Mouse (Mus musculus) cerebellum, adult 2 months (tissue): Measurements from ENCODE around the gene Cacnb1. TPM values are rescaled to one million over a fixed set of nuclear protein-coding genes. Genes with fewer than 3 reads are reported as not detected.

Source experiments
- DNase-seq, 2 experiments: peaks; one replicate each; pipeline ENCODE4 v3.0.0; 2021
- H3K27ac ChIP-seq: fragments of 200-500 bp; 2 replicates; pipeline ENCODE4 v1.5.1; 2012; ENCODE audit warnings: low read length, control low read depth, inconsistent platforms; ENCODE audit not compliant: insufficient read depth
- H3K27me3 ChIP-seq: fragments of 200-500 bp; 2 replicates; pipeline ENCODE4 v1.6.1; 2012; ENCODE audit warnings: inconsistent platforms, mild to moderate bottlenecking, low read length, moderate library complexity; ENCODE audit not compliant: control insufficient read depth, insufficient read depth
- H3K4me1 ChIP-seq: fragments of 200-500 bp; 2 replicates; pipeline ENCODE4 v1.6.1; 2011; ENCODE audit warnings: low read length; ENCODE audit not compliant: control insufficient read depth, insufficient read depth
- H3K4me3 ChIP-seq: fragments of 200-500 bp; replicated peaks from 2 replicates; pipeline ENCODE3; 2011; ENCODE audit warnings: mild to moderate bottlenecking, low read depth, low read length, control low read depth; ENCODE audit not compliant: insufficient read depth
- CTCF ChIP-seq: fragments of 200-500 bp; IDR thresholded peaks from 2 replicates; pipeline ENCODE4 v1.5.1; 2011; ENCODE audit warnings: low read depth, mild to moderate bottlenecking, control low read depth, low read length, moderate library complexity, borderline replicate concordance; ENCODE audit not compliant: insufficient read depth
- POLR2A ChIP-seq: fragments of 200-500 bp; IDR thresholded peaks from 2 replicates; pipeline ENCODE4 v1.6.1; 2011; ENCODE audit warnings: low read length, control low read depth, borderline replicate concordance; ENCODE audit not compliant: insufficient read depth
- WGBS: fragments of 180-500 bp; shearing (Covaris S2); methylation state at CpG from one replicate; pipeline ENCODE4 v1.1.7; 2018; 5-methylcytosine and 5-hydroxymethylcytosine counted together
- polyA plus RNA-seq: library from polyadenylated mRNA; depleted of rRNA; stranded (reverse); fragments of >200 nt; gene quantifications from 2 replicates; pipeline ENCODE4 v1.2.3, GENCODE M21; 2012

The Cacnb1 gene
- polyA plus RNA-seq, 1 experiment, result 37.5 TPM

GRCm38 (mm10) chr11:98057998-98058397 is 35.2 kb upstream of the Cacnb1 start:
- DNase-seq, result peak in 1 of 2 experiments; percentile 58
- Histone ChIP-seq H3K4me3 (no peak overlapping the region), H3K27ac (no peak overlapping the region), H3K27me3 (no peaks in the 10 kb centered on the region), H3K4me1 (no peaks in the 10 kb centered on the region)
- TF ChIP-seq CTCF (no peak), POLR2A (no peak)
- 63% methylated on average over 5 of the region's 5 CpGs for WGBS

DNA sequence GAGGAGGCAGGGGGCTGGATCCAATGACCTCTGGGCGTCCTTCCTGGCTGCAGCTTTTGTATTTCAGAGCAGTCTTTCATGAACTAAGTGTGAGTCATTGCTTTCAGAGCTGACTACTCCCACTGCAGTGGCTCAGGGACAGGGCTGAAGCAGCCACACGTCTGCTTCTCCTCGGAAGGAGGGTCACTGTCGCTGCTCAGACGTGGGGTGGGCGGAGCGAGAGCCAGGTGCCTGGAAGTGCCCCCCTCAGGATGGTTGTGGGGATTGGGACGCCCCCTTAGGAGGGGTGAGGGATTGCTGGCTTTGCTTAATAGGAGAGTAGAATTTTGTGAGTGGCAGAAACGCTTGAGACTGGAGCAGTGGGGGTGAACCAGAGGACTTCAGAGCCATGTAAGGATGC is 34.6 kb upstream of the Cacnb1 start:
- Histone ChIP-seq H3K27ac (no peak overlapping the region), H3K4me3 (no peak overlapping the region), H3K4me1 (no peaks in the 10 kb centered on the region), H3K27me3 (no peaks in the 10 kb centered on the region)
- no peak for DNase-seq
- WGBS, result 42% methylated on average over 9 of the region's 9 CpGs
- no peak for TF ChIP-seq CTCF
- TF ChIP-seq POLR2A, result no peak

GRCm38 (mm10) chr11:98052989-98053834 is 30.4 kb upstream of the Cacnb1 start, which contains the start of gene Stac2:
Stac2 (minus strand) TSS chr11:98053462.
- TF ChIP-seq POLR2A (no peak), CTCF (no peak)
- H3K27ac ChIP-seq, result no peak within 1 kb of the TSS
- H3K4me1 ChIP-seq, result peaks cover 6% of the 10 kb centered on the region; the same call in 1 of the 2 replicates
- WGBS, result 3% methylated on average over 46 of the region's 48 CpGs
- peak; percentile 69 to 76 for DNase-seq
- peak within 1 kb of the TSS; percentile 51 for H3K4me3 ChIP-seq
- no peaks in the 10 kb centered on the region; the same call in 1 of the 2 replicates for H3K27me3 ChIP-seq

- H3K27ac ChIP-seq, result no peak overlapping the region
- peaks cover 13% of the 10 kb centered on the region for H3K4me1 ChIP-seq
- no peaks in the 10 kb centered on the region; the same call in 1 of the 2 replicates for H3K27me3 ChIP-seq
- peak in 1 of 2 experiments; percentile 45 for DNase-seq
- TF ChIP-seq POLR2A (no peak), CTCF (no peak)
- WGBS, result under 1% methylated on average over 80 of the region's 83 CpGs
- peak overlapping the region; percentile 51 for H3K4me3 ChIP-seq
Observed at GRCm38 (mm10) chr11:98052129-98052988, 29.5 kb upstream of the Cacnb1 start.

DNA sequence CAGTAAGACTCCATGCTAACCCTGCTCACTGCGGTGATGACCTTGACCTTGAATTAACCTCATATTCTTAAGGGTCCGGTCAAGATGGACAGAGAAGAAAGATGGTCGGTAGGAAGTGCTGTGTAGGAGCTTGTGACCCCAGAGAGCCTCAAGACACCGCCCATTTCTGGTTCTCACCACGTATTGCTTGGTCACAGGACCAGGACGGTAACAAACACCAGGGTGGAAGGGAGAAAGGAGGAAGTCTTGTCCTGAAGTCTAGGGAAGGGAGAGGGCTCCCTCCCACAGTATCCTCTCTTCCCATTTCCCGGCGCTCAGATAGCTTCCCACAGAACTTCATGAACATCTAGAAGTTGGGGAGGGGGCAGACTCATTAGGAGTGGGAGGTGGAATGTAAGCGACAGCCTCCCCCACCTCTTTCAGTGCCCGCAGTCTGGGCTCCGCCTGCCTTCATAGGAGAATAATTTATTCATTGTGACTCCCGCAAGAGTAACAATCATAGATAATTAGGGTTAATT is 28.8 kb upstream of the Cacnb1 start:
- H3K27me3 ChIP-seq, result no peaks in the 10 kb centered on the region; the same call in 1 of the 2 replicates
- no peak overlapping the region for H3K27ac ChIP-seq
- TF ChIP-seq CTCF, result no peak
- no peak for TF ChIP-seq POLR2A
- 38% methylated on average over 12 of the region's 12 CpGs for WGBS
- H3K4me1 ChIP-seq, result peaks cover 16% of the 10 kb centered on the region
- H3K4me3 ChIP-seq, result peak overlapping the region; percentile 51
- no peak for DNase-seq

GRCm38 (mm10) chr11:98050940-98051339 is 28.1 kb upstream of the Cacnb1 start:
- no peak overlapping the region for H3K4me3 ChIP-seq

GRCm38 (mm10) chr11:98050520-98050815 is 27.6 kb upstream of the Cacnb1 start:
- DNase-seq, result no peak
- no peak overlapping the region for H3K27ac ChIP-seq
- H3K4me3 ChIP-seq, result no peak overlapping the region
- no peaks in the 10 kb centered on the region; the same call in 1 of the 2 replicates for H3K27me3 ChIP-seq
- TF ChIP-seq CTCF, result no peak
- TF ChIP-seq POLR2A, result no peak
- peaks cover 20% of the 10 kb centered on the region for H3K4me1 ChIP-seq
- 49% methylated on average over 2 of the region's 2 CpGs for WGBS

More at GRCm38 (mm10) chr11:98050940-98051339, 28.1 kb upstream of the Cacnb1 start:
- Histone ChIP-seq H3K4me1 (peaks cover 20% of the 10 kb centered on the region), H3K27ac (no peak overlapping the region), H3K27me3 (no peaks in the 10 kb centered on the region; the same call in 1 of the 2 replicates)
- no peak for DNase-seq
- 7% methylated on average over 2 of the region's 2 CpGs for WGBS
- TF ChIP-seq POLR2A (no peak), CTCF (no peak)
